Mouse (Mus musculus): ENCODE data around the gene Cftr.

The Cftr gene

DNA sequence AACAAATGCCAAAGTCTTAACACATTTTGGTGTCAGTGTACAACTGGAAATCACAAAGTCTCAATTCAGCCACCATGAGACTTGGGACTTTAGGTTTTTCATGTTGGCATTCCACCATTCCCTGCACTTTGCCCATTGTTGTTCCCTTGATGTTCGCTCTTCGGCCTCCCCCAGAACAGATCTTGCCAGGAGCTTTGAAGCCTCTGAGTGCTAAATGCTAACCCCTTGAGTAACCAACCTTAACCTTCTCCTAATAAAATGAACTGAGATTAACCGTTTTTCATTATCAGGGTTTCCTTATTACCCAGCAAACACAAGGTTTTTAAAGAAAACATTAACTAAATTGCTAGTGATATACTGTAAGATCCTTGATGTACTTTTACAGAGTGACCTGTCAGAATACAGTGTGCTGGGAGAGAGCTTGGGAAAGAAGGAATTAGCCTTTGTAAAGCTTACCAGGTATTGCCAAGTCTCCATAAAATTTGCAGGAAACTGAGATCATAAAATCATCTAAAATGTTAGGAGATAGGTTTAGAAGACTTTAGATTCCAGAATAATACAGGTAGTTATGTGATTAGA, 144.0 kb downstream of the Cftr start:
- no peak for DNase-seq (ENCODE audit: low read depth, low spot score)

DNA sequence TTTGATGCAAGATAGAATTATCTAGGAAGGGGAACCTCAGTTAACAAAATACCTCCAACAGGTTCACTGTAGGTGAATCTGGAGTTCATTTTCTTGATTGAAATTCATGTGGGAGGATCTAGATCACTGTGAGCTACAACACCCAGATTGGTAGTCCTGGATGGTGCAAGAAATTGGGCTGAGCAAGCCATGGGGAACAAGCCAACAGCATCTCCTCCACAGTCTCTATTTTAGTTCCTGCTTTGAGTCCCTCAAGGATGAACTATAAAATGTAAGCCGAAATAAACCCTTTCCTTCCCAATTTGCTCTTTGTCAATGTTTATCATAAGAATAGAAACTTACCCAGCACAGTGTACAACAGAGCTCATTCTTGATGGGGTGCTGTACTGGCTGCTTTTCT, 152.5 kb downstream of the Cftr start:
- DNase-seq (ENCODE audit: low read depth, low spot score): no peak

DNA sequence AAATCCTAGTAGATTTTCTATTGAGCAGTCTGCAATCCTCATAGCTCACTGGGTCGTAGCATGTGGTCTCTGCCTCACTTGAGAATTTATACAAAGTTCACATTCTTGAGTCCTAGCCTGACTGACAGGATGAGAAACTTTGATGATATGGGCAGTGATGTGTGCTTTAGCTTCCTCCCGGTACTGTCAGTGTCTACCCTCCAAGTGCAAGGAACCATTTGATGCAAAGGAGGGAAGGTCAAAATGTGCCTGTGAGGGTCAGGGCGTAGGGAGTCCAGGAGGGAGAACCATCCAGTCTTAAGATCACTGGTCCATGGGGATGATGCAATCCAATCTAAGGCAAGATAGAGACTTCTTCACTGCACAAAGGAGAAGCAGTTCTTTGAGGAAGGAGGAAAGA, 164.9 kb downstream of the Cftr start:
- no peak for DNase-seq (ENCODE audit: low read depth, low spot score)

DNA sequence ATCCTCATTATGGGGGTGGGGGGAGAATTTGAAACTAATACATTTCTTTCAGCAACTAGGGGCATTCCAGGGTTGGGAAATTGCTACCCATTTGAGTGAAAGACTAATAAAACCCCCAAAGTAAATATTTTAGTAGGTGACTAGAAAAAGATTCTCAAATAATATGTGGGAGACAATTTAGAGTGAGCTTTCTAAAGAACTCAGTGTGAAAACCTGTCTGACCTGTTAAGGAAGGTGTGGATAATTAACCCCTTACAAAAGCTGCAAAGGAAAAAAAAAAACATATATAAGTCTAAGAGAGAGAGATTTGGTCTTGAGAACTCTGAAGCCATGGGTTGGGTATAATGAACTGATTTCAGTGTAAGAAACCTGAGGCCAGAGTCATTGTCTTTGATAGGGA, 167.8 kb downstream of the Cftr start:
- no peak for DNase-seq (ENCODE audit: low read depth, low spot score)

DNA sequence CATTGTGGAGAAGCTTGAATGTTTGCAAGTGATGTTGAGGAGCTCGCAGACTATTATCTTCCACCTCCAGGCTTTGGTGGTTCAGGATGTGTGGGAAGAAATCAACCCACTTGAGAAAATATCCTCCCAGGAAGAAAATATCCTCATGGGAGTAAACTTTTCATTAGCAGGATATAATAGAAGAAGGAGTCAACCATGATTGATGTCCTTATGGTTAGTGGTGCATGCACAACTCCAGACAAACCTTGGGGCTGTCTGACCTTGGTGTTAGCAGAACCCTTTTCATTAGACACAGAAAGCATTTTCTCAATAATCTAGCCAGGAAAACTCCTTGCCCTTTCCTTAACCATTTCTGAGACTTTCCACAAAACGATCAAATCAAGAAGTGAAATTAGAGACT, 173.8 kb downstream of the Cftr start:
- DNase-seq (ENCODE audit: low read depth, low spot score): no peak

DNA sequence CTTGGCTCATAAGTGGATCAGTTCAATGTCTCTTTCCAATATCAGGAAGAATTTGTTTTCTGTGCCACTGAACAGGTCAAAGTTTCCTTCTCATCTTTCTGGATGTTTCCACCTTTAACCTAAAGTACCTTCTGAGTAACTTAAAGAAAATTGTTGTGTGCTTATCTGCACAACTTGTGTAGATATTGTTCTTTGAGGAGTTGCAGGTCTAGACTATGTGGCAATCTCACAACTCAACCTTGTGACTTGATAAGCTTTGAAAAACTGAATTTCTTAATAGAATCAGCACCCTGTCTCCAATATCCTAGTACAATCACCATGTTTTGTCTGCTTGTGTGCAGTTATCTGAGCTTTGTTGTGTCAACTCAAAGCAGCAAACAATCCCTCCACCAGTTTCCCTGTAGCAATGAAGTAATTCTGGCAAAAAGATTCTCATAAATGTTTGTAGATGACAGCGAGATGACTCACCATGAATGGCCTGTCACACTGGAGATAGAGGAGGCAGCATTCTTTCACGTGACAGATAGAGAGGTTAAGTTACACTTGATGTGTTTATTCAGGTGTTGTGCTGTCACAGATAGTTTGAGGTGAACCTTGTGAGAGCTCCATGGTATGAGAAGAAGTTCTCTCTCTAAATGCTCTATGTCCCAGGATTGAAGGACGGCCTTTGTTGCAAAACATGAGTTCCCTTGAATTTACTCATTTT, 178.8 kb downstream of the Cftr start:
- DNase-seq (ENCODE audit: low read depth, low spot score): no peak

DNA sequence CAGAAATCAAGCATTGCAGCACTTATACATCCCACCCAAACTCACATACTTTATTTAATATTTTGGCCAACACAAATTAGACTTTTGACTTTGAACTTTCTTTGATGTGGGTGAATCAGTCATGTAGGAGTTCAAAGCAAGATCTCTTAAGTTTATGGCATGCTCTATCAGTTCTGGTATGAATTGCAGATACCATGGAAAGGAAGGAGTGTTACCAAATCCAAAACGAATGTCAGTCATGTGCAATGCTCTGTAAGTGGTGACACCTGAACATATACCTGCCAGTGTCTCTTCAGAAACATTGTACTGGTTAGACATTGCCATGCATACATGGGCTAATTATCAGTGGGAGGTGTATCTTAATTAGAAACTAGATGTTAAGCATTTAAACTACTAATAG, 189.7 kb downstream of the Cftr start:
- DNase-seq (ENCODE audit: low read depth, low spot score): no peak

DNA sequence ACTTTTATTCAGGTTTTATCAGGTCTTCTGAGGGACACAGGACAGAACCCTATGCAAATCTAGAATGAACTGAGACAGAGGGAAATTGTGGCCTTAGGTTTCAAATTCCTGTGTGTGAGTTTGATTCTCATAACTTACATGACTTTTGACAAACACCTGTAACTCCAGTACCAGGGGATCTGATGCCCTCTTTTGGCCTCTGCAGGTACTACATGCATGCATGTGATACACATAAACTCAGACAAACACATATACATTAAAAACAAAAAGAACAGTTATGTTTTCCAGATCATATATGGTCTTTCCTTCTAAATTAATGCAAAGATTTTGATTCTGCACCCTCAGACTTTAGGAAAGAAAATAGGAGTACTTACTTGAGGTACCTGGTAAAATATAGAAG, 190.5 kb downstream of the Cftr start:
- DNase-seq (ENCODE audit: low read depth, low spot score): peak; percentile 20

DNA sequence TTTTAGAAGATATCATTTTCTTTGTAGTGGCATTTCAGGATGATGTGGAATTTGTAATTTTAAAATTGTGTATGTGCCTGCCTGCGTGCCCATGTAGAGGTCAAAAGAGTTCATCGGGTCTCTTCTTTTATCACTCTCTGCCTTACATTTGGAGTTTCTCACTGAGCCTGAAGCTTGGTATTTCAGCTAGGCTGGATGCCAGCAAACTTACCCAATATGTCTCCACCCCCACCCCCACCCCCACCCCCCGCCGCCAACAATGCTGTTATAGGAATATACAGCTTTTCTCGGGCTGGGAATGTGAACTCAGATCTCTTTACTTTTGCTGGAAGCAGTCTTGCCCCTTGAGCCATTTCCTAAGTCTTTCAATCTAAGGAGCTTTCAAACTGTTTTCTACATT, 191.7 kb downstream of the Cftr start:
- DNase-seq (ENCODE audit: low read depth, low spot score): no peak

DNA sequence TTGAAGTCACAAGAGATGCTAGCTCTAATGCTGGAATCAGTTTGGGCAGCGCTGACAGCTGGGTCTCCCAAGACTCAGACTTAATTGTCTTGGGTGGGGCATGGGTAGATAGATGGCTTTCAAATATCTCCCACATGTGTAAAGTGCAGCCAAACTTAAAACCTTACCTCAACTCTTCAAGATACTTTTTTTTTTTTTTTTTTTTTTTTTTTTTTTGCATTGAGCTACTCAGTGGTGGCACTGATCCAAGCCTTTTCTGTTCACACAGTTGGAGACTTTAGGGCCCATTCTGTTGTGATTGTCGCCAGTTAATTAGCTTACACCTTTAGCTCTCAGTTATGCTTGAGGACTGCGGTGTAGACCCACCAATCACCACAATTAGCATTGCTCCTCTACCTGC, 198.6 kb downstream of the Cftr start:
- DNase-seq (ENCODE audit: low read depth, low spot score): no peak

DNA sequence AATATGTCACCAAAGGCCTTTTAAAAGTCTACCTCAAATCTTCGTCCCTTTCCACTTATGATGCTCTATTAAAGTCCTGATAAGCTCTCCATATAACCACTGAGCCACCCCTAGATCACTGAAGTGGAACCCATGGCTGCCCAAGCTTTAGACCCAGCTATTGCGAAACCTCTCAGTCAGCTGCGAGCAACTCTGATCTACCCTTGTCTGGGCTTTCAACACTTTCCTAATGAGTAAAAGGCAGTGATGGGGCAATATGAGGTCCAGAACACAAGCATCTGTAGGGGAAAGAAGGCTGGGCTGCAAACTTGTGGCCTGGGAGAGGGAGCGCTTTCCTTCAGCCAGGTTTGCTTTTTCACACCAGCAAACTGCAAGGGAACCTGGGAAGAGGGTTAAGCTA, 199.2 kb downstream of the Cftr start:
- DNase-seq (ENCODE audit: low read depth, low spot score): no peak

Data from R1 (cell line).